Mouse (Mus musculus): ENCODE results near the gene Slc25a41. TPM values are rescaled to one million over a fixed set of nuclear protein-coding genes. Genes with fewer than 3 reads are reported as not detected.

Slc25a41 gene
- polyA plus RNA-seq, 1 experiment, result not detected

DNA sequence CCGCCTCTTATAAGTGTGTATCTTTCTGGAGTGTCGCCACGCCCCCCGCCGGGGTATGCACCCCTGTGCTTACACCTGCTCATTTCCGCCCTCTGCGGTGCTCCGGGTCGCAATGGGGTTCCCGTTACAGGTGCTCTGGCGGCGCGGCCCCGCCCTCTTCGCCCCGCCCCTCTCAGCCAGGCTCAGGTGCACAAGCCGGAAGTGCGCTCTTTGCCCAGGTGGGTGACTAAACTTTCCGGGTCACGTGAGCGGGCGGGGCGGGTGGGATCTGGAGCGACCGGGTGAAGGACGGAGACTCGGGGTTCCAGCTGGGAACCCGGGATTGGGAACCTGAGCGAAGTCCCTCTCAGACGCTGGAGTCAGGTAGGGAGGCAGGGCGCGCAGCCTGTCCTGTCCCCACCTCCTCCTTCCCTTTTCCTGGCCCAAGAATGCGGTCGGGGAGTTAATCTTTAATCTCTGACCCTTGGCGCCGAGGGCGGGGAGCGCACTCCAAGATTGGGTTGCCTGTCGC, 20.6 kb upstream of the Slc25a41 start:
- H3K4me1 ChIP-seq (ENCODE audit: control insufficient read depth, insufficient read depth, insufficient read length), result peaks cover 18% of the 10 kb centered on the region; the same call in 1 of the 2 replicates
- TF ChIP-seq POLR2A (IDR thresholded peaks at IDR 0.05; ENCODE audit: low read depth, low read length), result no peak
- TF ChIP-seq CTCF (IDR thresholded peaks at IDR 0.05; ENCODE audit: extremely low read depth, insufficient read depth, insufficient read length, insufficient replicate concordance), result no peak
- peak overlapping the region; percentile 50; the same call in 1 of the 2 replicates for H3K4me3 ChIP-seq (ENCODE audit: extremely low read depth, insufficient read depth, insufficient read length)
- peaks cover 6% of the 10 kb centered on the region for H3K36me3 ChIP-seq (ENCODE audit: control insufficient read depth, insufficient read depth, low read length)
- H3K27ac ChIP-seq (ENCODE audit: insufficient read depth, low read length), result no peak overlapping the region
- DNase-seq (ENCODE audit: low read depth in 1 of 2, low spot score in 2 of 2), result peak in 1 of 2 experiments; percentile 54
- WGBS, result 2% methylated on average over 39 of the region's 39 CpGs
- 0 out of 2 replicates have a peak, but pooled peaks cover 2% of the 10 kb centered on the region for H3K27me3 ChIP-seq (ENCODE audit: control insufficient read depth, insufficient read depth, low read length)

GRCm38 (mm10) chr17:57061069-57061468, 19.6 kb upstream of the Slc25a41 start:
- 0 out of 2 replicates have a peak, but pooled peaks cover 1% of the 10 kb centered on the region for H3K36me3 ChIP-seq (ENCODE audit: control insufficient read depth, insufficient read depth, low read length)
- DNase-seq (ENCODE audit: low read depth in 1 of 2, low spot score in 2 of 2), result no peak
- 35% methylated on average over 10 of the region's 10 CpGs for WGBS
- no peak overlapping the region; the same call in 1 of the 2 replicates for H3K27ac ChIP-seq (ENCODE audit: insufficient read depth, low read length)
- H3K27me3 ChIP-seq (ENCODE audit: control insufficient read depth, insufficient read depth, low read length), result 0 out of 2 replicates have a peak, but pooled peaks cover 2% of the 10 kb centered on the region
- H3K4me3 ChIP-seq (ENCODE audit: extremely low read depth, insufficient read depth, insufficient read length), result no peak overlapping the region
- H3K4me1 ChIP-seq (ENCODE audit: control insufficient read depth, insufficient read depth, insufficient read length), result peaks cover 18% of the 10 kb centered on the region; the same call in 1 of the 2 replicates
- TF ChIP-seq CTCF (IDR thresholded peaks at IDR 0.05; ENCODE audit: extremely low read depth, insufficient read depth, insufficient read length, insufficient replicate concordance) (no peak), POLR2A (IDR thresholded peaks at IDR 0.05; ENCODE audit: low read depth, low read length) (no peak)

- no peak; the same call in 1 of the 2 replicates for TF ChIP-seq POLR2A (IDR thresholded peaks at IDR 0.05; ENCODE audit: low read depth, low read length)
- peak; percentile 61; the same call in 1 of the 2 replicates for TF ChIP-seq CTCF (IDR thresholded peaks at IDR 0.05; ENCODE audit: extremely low read depth, insufficient read depth, insufficient read length, insufficient replicate concordance)
- Histone ChIP-seq H3K4me3 (ENCODE audit: extremely low read depth, insufficient read depth, insufficient read length) (peak overlapping the region; percentile 82), H3K27ac (ENCODE audit: insufficient read depth, low read length) (peak overlapping the region; percentile 95), H3K36me3 (ENCODE audit: control insufficient read depth, insufficient read depth, low read length) (0 out of 2 replicates have a peak, but pooled peaks cover 1% of the 10 kb centered on the region), H3K4me1 (ENCODE audit: control insufficient read depth, insufficient read depth, insufficient read length) (peaks cover 18% of the 10 kb centered on the region; the same call in 1 of the 2 replicates), H3K27me3 (ENCODE audit: control insufficient read depth, insufficient read depth, low read length) (0 out of 2 replicates have a peak, but pooled peaks cover 2% of the 10 kb centered on the region)
- peak; percentile 94 to 95 for DNase-seq (ENCODE audit: low read depth in 1 of 2, low spot score in 2 of 2)
- WGBS, result under 1% methylated on average over 44 of the region's 44 CpGs
Measured at GRCm38 (mm10) chr17:57060231-57060801, 18.9 kb upstream of the Slc25a41 start.

GRCm38 (mm10) chr17:57059486-57059977, 18.1 kb upstream of the Slc25a41 start, which contains the start of gene Slc25a23:
Gene Slc25a23, minus strand, starts transcription at chr17:57059863.
- Histone ChIP-seq H3K36me3 (ENCODE audit: control insufficient read depth, insufficient read depth, low read length) (no peaks in the 10 kb centered on the region), H3K4me3 (ENCODE audit: extremely low read depth, insufficient read depth, insufficient read length) (peak within 1 kb of the TSS; percentile 82), H3K4me1 (ENCODE audit: control insufficient read depth, insufficient read depth, insufficient read length) (peaks cover 18% of the 10 kb centered on the region; the same call in 1 of the 2 replicates), H3K27ac (ENCODE audit: insufficient read depth, low read length) (peak within 1 kb of the TSS; percentile 95), H3K27me3 (ENCODE audit: control insufficient read depth, insufficient read depth, low read length) (0 out of 2 replicates have a peak, but pooled peaks cover 2% of the 10 kb centered on the region)
- TF ChIP-seq CTCF (IDR thresholded peaks at IDR 0.05; ENCODE audit: extremely low read depth, insufficient read depth, insufficient read length, insufficient replicate concordance), result no peak
- no peak for TF ChIP-seq POLR2A (IDR thresholded peaks at IDR 0.05; ENCODE audit: low read depth, low read length)
- 1% methylated on average over 40 of the region's 45 CpGs for WGBS
- peak in 1 of 2 experiments; percentile 54 for DNase-seq (ENCODE audit: low read depth in 1 of 2, low spot score in 2 of 2)

DNA sequence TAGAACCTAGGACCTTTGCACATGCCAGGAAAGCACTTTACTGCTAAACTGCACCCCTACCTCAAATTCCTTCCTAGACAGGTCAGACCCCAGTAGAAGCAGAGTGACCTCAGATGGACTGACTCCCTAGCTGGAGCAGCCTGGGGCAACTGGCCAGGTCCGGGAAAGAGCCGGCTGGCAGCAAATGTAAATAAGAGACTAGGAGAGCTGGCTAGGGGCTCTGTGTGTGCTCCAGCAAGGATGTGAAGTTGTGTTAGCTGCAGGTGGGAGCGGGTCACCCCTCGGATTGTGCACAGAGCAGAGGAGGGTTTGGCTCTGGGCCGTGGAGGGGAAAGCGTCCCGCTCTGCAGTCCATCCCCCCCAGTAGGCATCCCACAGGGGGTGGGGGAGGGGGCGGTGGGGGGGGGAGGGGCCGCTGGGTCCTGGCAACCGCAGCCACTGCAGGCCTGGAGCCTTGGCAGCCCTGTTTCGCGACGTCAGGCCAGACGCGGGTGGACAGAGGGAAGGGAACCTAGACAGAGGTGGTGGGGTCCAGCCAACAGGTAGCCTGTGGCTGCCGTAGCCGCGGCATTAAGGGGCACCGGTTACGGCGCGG, 17.5 kb upstream of the Slc25a41 start, which contains the start of gene Crb3:
Gene Crb3 (plus strand): TSS at position 215 of the 595 bp plus-strand sequence.
- Histone ChIP-seq H3K27ac (ENCODE audit: insufficient read depth, low read length) (no peak within 1 kb of the TSS), H3K4me1 (ENCODE audit: control insufficient read depth, insufficient read depth, insufficient read length) (peaks cover 18% of the 10 kb centered on the region; the same call in 1 of the 2 replicates), H3K36me3 (ENCODE audit: control insufficient read depth, insufficient read depth, low read length) (no peaks in the 10 kb centered on the region), H3K4me3 (ENCODE audit: extremely low read depth, insufficient read depth, insufficient read length) (peak within 1 kb of the TSS; percentile 82), H3K27me3 (ENCODE audit: control insufficient read depth, insufficient read depth, low read length) (0 out of 2 replicates have a peak, but pooled peaks cover 2% of the 10 kb centered on the region)
- WGBS, result 15% methylated on average over 19 of the region's 22 CpGs
- no peak for DNase-seq (ENCODE audit: low read depth in 1 of 2, low spot score in 2 of 2)
- TF ChIP-seq POLR2A (IDR thresholded peaks at IDR 0.05; ENCODE audit: low read depth, low read length) (no peak), CTCF (IDR thresholded peaks at IDR 0.05; ENCODE audit: extremely low read depth, insufficient read depth, insufficient read length, insufficient replicate concordance) (no peak)

DNA sequence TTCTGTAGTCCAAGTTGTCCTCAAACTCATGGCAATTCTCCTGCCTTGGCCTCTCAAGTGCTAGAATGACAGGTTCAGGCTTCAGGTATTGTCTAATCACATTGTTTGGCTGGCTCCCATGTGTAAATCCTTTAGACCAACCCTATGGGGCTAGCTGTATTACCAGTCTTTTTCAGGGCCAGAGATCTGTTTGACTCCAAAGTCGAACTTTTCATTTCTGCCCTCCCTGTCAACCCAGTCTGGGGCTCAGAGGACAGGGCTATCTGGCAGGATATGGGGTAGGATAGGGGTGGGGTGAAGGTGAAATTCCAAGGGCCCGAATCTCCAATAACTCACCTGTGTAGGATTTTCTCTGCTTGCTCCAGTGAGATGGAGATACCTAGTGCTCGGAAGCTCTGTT, 14.8 kb upstream of the Slc25a41 start:
- TF ChIP-seq CTCF (IDR thresholded peaks at IDR 0.05; ENCODE audit: extremely low read depth, insufficient read depth, insufficient read length, insufficient replicate concordance), result no peak
- no peak for TF ChIP-seq POLR2A (IDR thresholded peaks at IDR 0.05; ENCODE audit: low read depth, low read length)
- peaks cover 8% of the 10 kb centered on the region; the same call in 1 of the 2 replicates for H3K4me1 ChIP-seq (ENCODE audit: control insufficient read depth, insufficient read depth, insufficient read length)
- WGBS, result 84% methylated on average over 3 of the region's 3 CpGs
- H3K36me3 ChIP-seq (ENCODE audit: control insufficient read depth, insufficient read depth, low read length), result no peaks in the 10 kb centered on the region
- H3K4me3 ChIP-seq (ENCODE audit: extremely low read depth, insufficient read depth, insufficient read length), result no peak overlapping the region
- H3K27ac ChIP-seq (ENCODE audit: insufficient read depth, low read length), result no peak overlapping the region
- no peak for DNase-seq (ENCODE audit: low read depth in 1 of 2, low spot score in 2 of 2)
- no peaks in the 10 kb centered on the region for H3K27me3 ChIP-seq (ENCODE audit: control insufficient read depth, insufficient read depth, low read length)
